Mouse (Mus musculus): ENCODE results near the gene Rbbp6. TPM values are rescaled to one million over a fixed set of nuclear protein-coding genes. Genes with fewer than 3 reads are reported as not detected.

Gene Rbbp6
- total RNA-seq, 1 experiment from 2014 or later: 65.4 TPM

Other genes with a start within 250 kb of the Rbbp6 start
- 52.4 and 64.5 TPM in 2 replicates for gene Tnrc6a, start 158.2 kb downstream of the Rbbp6 start, total RNA-seq (2021)
- gene Slc5a11, start 249.1 kb downstream of the Rbbp6 start, total RNA-seq (2021): not detected in 2 replicates

Data from adrenal gland, postnatal 25 days (tissue).